22 mouse cellular contexts compared by ENCODE assay signal in the genomic region with DNA sequence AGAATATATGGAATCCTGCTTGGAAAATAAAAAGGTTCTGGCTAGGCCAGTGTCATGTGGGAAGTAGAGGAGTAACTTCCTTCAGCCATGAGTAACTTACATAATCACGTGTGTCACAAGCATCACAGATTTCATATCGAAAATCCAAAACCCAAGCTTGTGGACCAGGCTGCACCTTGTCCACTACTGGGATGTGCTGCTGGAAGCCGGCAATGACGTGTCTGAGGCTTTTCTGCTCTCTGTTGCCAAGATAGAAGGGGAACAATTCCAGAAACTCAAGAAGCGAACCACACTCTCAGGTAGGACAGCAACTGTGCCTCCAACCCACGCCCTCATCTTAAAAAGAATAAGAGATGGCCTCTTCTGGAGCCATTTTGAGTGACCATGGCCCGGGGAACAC. TPM values are rescaled to one million over a fixed set of nuclear protein-coding genes. Genes with fewer than 3 reads are reported as not detected.
"Had no signal": no experiment of that assay in that cellular context is flagged by ENCODE, and none has a peak within 500 bp of the region (broad histone marks: within the 10 kb centered on the region; RNA-seq: fewer than 3 reads in every experiment).

No protein-coding gene starts in this region.

- H3K27me3 ChIP-seq: neural tube, embryonic 15.5 days; stomach, embryonic 15.5 days had no signal

- H3K4me3 ChIP-seq: neural tube, embryonic 15.5 days; stomach, embryonic 15.5 days had no signal

- H3K4me2 ChIP-seq: neural tube, embryonic 15.5 days; stomach, embryonic 15.5 days had no signal

- H3K9ac ChIP-seq: neural tube, embryonic 15.5 days; stomach, embryonic 15.5 days had no signal

- DNase-seq: retina, postnatal 1 day; right cerebral cortex, adult 18-20 months; right cerebral cortex, postnatal 14 days; right cerebral cortex, postnatal 25 days; right cerebral cortex, postnatal 4 days; spleen, adult 18-20 months; thymus, adult 18-20 months; thymus, adult 2 months; thymus, postnatal 14 days; thymus, postnatal 25 days; thymus, postnatal 36 days; thymus, postnatal 4 days had no signal

- H3K9me3 ChIP-seq: neural tube, embryonic 15.5 days; stomach, embryonic 15.5 days had no signal

- H3K36me3 ChIP-seq: neural tube, embryonic 15.5 days; stomach, embryonic 15.5 days had no signal

- H3K4me1 ChIP-seq: neural tube, embryonic 15.5 days; stomach, embryonic 15.5 days had no signal

- H3K27ac ChIP-seq: neural tube, embryonic 15.5 days; stomach, embryonic 15.5 days; stomach, postnatal 0 days had no signal

RNA-seq across cellular contexts. Expression of gene Gm49358, which starts 19.5 kb away (rescaled TPM):
- polyA plus RNA-seq: neural tube, embryonic 15.5 days; small intestine, adult 2 months; spleen, adult 2 months; stomach, embryonic 14.5 days; stomach, embryonic 15.5 days; stomach, embryonic 16.5 days; stomach, postnatal 0 days; testis, adult 2 months; thymus, adult 2 months; thymus, postnatal 0 days; urinary bladder, adult 2 months had no signal
